11 mouse cellular contexts compared by ENCODE assay signal in the genomic region with DNA sequence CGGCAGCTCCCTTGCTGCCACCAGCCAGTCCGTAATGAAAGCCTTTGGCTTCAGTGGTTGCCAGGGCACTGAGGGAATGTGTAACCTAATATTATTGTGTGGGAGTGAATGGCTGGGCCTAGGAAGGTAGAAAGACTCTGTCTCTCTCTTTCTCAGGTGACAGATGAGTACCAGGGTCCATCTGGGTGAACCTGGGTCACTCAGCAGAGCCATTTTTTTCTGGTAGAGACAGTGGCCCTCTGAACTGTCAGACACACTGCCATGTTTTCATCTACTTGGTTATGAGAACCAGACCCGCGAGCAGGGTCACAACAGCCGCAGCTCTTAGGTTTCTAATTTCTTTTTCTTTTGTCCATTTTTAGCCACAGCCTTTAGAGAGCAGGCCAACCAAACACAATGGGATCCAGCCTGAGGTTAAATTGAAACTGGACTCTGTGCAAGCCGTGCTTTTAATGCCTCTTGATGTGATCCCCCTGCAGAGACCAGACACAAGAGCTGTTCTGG.
DNase-seq lines count a peak whose midpoint lies in the region; ATAC-seq and TF ChIP-seq lines count a peak whose summit lies in the region.
"Had no signal": no experiment of that assay in that cellular context is flagged by ENCODE, and none has a peak within 500 bp of the region (broad histone marks: within the 10 kb centered on the region; RNA-seq: fewer than 3 reads in every experiment).

No protein-coding gene starts in this region.

- H3K9me3 ChIP-seq in forebrain, embryonic 13.5 days (replicated peaks) = no peaks in the 10 kb centered on the region

- peak overlapping the region; percentile 4; the same call in 1 of the 2 replicates for H3K27ac ChIP-seq in forebrain, embryonic 13.5 days

- H3K9ac ChIP-seq in forebrain, embryonic 13.5 days = no peak overlapping the region

- peaks cover 9% of the 10 kb centered on the region for H3K4me1 ChIP-seq in forebrain, embryonic 13.5 days

- H3K36me3 ChIP-seq in forebrain, embryonic 13.5 days (ENCODE audit: poor library complexity, severe bottlenecking) = no peaks in the 10 kb centered on the region
- no peaks in the 10 kb centered on the region for H3K36me3 ChIP-seq in myocyte (ENCODE audit: control insufficient read depth, insufficient read depth)

- TF ChIP-seq POLR2A in myocyte (IDR thresholded peaks at IDR 0.05; ENCODE audit: insufficient read length, low read depth) = no peak

- H3K4me3 ChIP-seq in forebrain, embryonic 13.5 days = no peak overlapping the region
- no peak overlapping the region for H3K4me3 ChIP-seq in myocyte

- no peak overlapping the region for H3K4me2 ChIP-seq in forebrain, embryonic 13.5 days
- H3K4me2 ChIP-seq in myocyte (ENCODE audit: low read depth) = peak overlapping the region; percentile 85

- ATAC-seq in forebrain, embryonic 13.5 days = no peak; the same call in 1 of the 2 replicates
- ATAC-seq: Patski had no signal

- no peaks in the 10 kb centered on the region for H3K27me3 ChIP-seq in forebrain, embryonic 13.5 days
- no peaks in the 10 kb centered on the region for H3K27me3 ChIP-seq in myocyte (ENCODE audit: control insufficient read depth, insufficient read depth, insufficient read length)
- H3K27me3 ChIP-seq: Patski had no signal

- no peaks in the 10 kb centered on the region for H3K79me2 ChIP-seq in myocyte (ENCODE audit: control insufficient read depth, insufficient read depth)

- intact Hi-C loops in gastrocnemius, postnatal 14 days (cut with DNase I; ENCODE audit: low total_unique reads) = no loop called here

- peak; percentile 23 for DNase-seq in gastrocnemius, postnatal 14 days
- no peak for DNase-seq in gastrocnemius, postnatal 4 days (ENCODE audit: low spot score in 2 of 2)
- DNase-seq in kidney, postnatal 36 days = peak; percentile 16 to 24
- DNase-seq in thymus, postnatal 36 days = no peak
- DNase-seq in spleen, postnatal 10 days (ENCODE audit: low spot score in 2 of 2) = no peak
- no peak for DNase-seq in right cerebral cortex, adult 18-20 months
- DNase-seq: heart, postnatal 10 days; thymus, adult 2 months had no signal

- no peak overlapping the region for H3ac ChIP-seq in myocyte (ENCODE audit: control insufficient read depth, insufficient read length)

- WGBS in forebrain, embryonic 13.5 days = 10% methylated on average over 6 of the region's 6 CpGs

TF ChIP-seq in myocyte, 11 proteins besides CTCF, POLR2A, EP300 and RAD21:
- TF ChIP-seq MAX (IDR thresholded peaks at IDR 0.05; ENCODE audit: low read depth) (no peak), SRF (IDR thresholded peaks at IDR 0.05; ENCODE audit: control insufficient read depth, insufficient read length, low read depth) (no peak), E2F4 (IDR thresholded peaks at IDR 0.05; ENCODE audit: insufficient read depth) (no peak), TCF3 (IDR thresholded peaks at IDR 0.05; ENCODE audit: insufficient read length, low read depth) (no peak), POLR2AphosphoS2 (IDR thresholded peaks at IDR 0.05; ENCODE audit: insufficient read length, low read depth) (no peak), MYOD1 (IDR thresholded peaks at IDR 0.05; ENCODE audit: control insufficient read depth in 1 of 3, insufficient read length in 2 of 3, low read depth in 2 of 3) (no peak), CEBPB (IDR thresholded peaks at IDR 0.05; ENCODE audit: insufficient read depth, poor library complexity, severe bottlenecking) (no peak), USF1 (IDR thresholded peaks at IDR 0.05; ENCODE audit: low read depth) (no peak), TCF12 (IDR thresholded peaks at IDR 0.05; ENCODE audit: insufficient read depth, poor library complexity, severe bottlenecking) (no peak), MYOG (IDR thresholded peaks at IDR 0.05; ENCODE audit: control insufficient read depth in 1 of 3, insufficient read depth in 1 of 3, insufficient read length in 2 of 3, low read depth in 2 of 3) (no peak), REST (IDR thresholded peaks at IDR 0.05; ENCODE audit: insufficient read depth, insufficient read length) (no peak)

Comparison
In these comparisons a context has a peak if more than half of its experiments do, and no peak if none do; other contexts are left out.
1. DNase-seq: peak in gastrocnemius, postnatal 14 days (single experiment) and kidney, postnatal 36 days (2 of 2); none in gastrocnemius, postnatal 4 days (0 of 2), thymus, postnatal 36 days (0 of 2), spleen, postnatal 10 days (0 of 2) and right cerebral cortex, adult 18-20 months (single experiment).